Comparison of ENCODE assay signal across 8 mouse cellular contexts in genomic region chr9:59750267-59751065, GRCm38 (mm10). TPM values are rescaled to one million over a fixed set of nuclear protein-coding genes. Genes with fewer than 3 reads are reported as not detected.
A peak's percentile ranks its signal among the peaks of the same experiment; 100 is the strongest.
DNase-seq lines count a peak whose midpoint lies in the region; ATAC-seq and TF ChIP-seq lines count a peak whose summit lies in the region.

TSS of gene Senp8 (minus strand) at chr9:59750710.
TSS of gene Myo9a (plus strand) at chr9:59750896.

- ATAC-seq in embryonic facial prominence, embryonic 13.5 days (ENCODE audit: insufficient number of reproducible peaks, insufficient read depth, low FRiP score, low TSS enrichment, low read depth), result peak; percentile 98
- ATAC-seq in limb, embryonic 12.5 days (ENCODE audit: insufficient number of reproducible peaks, insufficient read depth, low FRiP score, low TSS enrichment, low read depth), result peak; percentile 95
- ATAC-seq in midbrain, embryonic 15.5 days (replicated peaks), result peak; percentile 95

- no peak for TF ChIP-seq CTCF in kidney, adult 2 months (conservative IDR thresholded peaks at IDR 0.05; ENCODE audit: insufficient read depth, insufficient read length, low read depth, low read length)
- no peak for TF ChIP-seq CTCF in spleen, adult 2 months (IDR thresholded peaks at IDR 0.05; ENCODE audit: extremely low read depth, insufficient read depth, insufficient read length, insufficient replicate concordance)

- DNase-seq in 3134 (ENCODE audit: extremely low read depth, insufficient read length, low spot score), result peak; percentile 99
- peak; percentile 100 for DNase-seq in adrenal gland, postnatal 36 days
- DNase-seq in heart, adult 18-20 months, result peak; percentile 99 to 100
- peak; percentile 99 for DNase-seq in kidney, adult 2 months
- peak; percentile 96 to 99 for DNase-seq in spleen, adult 2 months (ENCODE audit: low read depth in 1 of 2, low spot score in 2 of 2)

- peak within 1 kb of the TSS; percentile 87 for H3K9ac ChIP-seq in embryonic facial prominence, embryonic 13.5 days
- peak within 1 kb of the TSS; percentile 85 for H3K9ac ChIP-seq in limb, embryonic 12.5 days (replicated peaks)
- peak within 1 kb of the TSS; percentile 76 for H3K9ac ChIP-seq in midbrain, embryonic 15.5 days

- H3K4me1 ChIP-seq in embryonic facial prominence, embryonic 13.5 days, result peaks cover 7% of the 10 kb centered on the region; the same call in 1 of the 2 replicates
- H3K4me1 ChIP-seq in kidney, adult 2 months (ENCODE audit: control insufficient read depth, insufficient read depth, low read length), result peaks cover 5% of the 10 kb centered on the region
- peaks cover 7% of the 10 kb centered on the region for H3K4me1 ChIP-seq in limb, embryonic 12.5 days (replicated peaks)
- peaks cover 22% of the 10 kb centered on the region for H3K4me1 ChIP-seq in midbrain, embryonic 15.5 days
- no peaks in the 10 kb centered on the region for H3K4me1 ChIP-seq in spleen, adult 2 months (ENCODE audit: control insufficient read depth, insufficient read depth, insufficient read length)

- WGBS in embryonic facial prominence, embryonic 13.5 days, result under 1% methylated on average over 59 of the region's 59 CpGs
- WGBS in kidney, adult 2 months, result under 1% methylated on average over 59 of the region's 59 CpGs
- under 1% methylated on average over 57 of the region's 59 CpGs for WGBS in limb, embryonic 12.5 days
- WGBS in midbrain, embryonic 15.5 days, result 1% methylated on average over 59 of the region's 59 CpGs
- 1% methylated on average over 58 of the region's 59 CpGs for WGBS in spleen, adult 2 months

- H3K27me3 ChIP-seq in embryonic facial prominence, embryonic 13.5 days, result no peaks in the 10 kb centered on the region
- no peaks in the 10 kb centered on the region for H3K27me3 ChIP-seq in kidney, adult 2 months (replicated peaks; ENCODE audit: control insufficient read depth, insufficient read depth, low read length)
- H3K27me3 ChIP-seq in limb, embryonic 12.5 days, result no peaks in the 10 kb centered on the region
- no peaks in the 10 kb centered on the region for H3K27me3 ChIP-seq in midbrain, embryonic 15.5 days (replicated peaks)
- no peaks in the 10 kb centered on the region for H3K27me3 ChIP-seq in spleen, adult 2 months (ENCODE audit: control insufficient read depth, insufficient read depth, low read length)

- no peaks in the 10 kb centered on the region for H3K36me3 ChIP-seq in embryonic facial prominence, embryonic 13.5 days
- no peaks in the 10 kb centered on the region for H3K36me3 ChIP-seq in kidney, adult 2 months (ENCODE audit: control insufficient read depth, insufficient read depth, low read length)
- no peaks in the 10 kb centered on the region for H3K36me3 ChIP-seq in limb, embryonic 12.5 days
- H3K36me3 ChIP-seq in midbrain, embryonic 15.5 days (replicated peaks), result no peaks in the 10 kb centered on the region
- H3K36me3 ChIP-seq in spleen, adult 2 months (ENCODE audit: control insufficient read depth, insufficient read depth, low read length), result no peaks in the 10 kb centered on the region

- no peaks in the 10 kb centered on the region for H3K9me3 ChIP-seq in embryonic facial prominence, embryonic 13.5 days
- no peaks in the 10 kb centered on the region for H3K9me3 ChIP-seq in limb, embryonic 12.5 days
- no peaks in the 10 kb centered on the region for H3K9me3 ChIP-seq in midbrain, embryonic 15.5 days

- peak within 1 kb of the TSS; percentile 91 for H3K4me3 ChIP-seq in embryonic facial prominence, embryonic 13.5 days
- H3K4me3 ChIP-seq in kidney, adult 2 months (ENCODE audit: insufficient read depth, low read depth, low read length), result peak within 1 kb of the TSS; percentile 95
- peak within 1 kb of the TSS; percentile 86 for H3K4me3 ChIP-seq in limb, embryonic 12.5 days (replicated peaks)
- peak within 1 kb of the TSS; percentile 89 for H3K4me3 ChIP-seq in midbrain, embryonic 15.5 days
- peak within 1 kb of the TSS; percentile 96 for H3K4me3 ChIP-seq in spleen, adult 2 months (ENCODE audit: extremely low read depth, insufficient read depth, insufficient read length)

- H3K27ac ChIP-seq in embryonic facial prominence, embryonic 13.5 days, result peak within 1 kb of the TSS; percentile 96
- peak within 1 kb of the TSS; percentile 95 for H3K27ac ChIP-seq in kidney, adult 2 months (ENCODE audit: insufficient read depth, low read depth, low read length)
- H3K27ac ChIP-seq in limb, embryonic 12.5 days, result peak within 1 kb of the TSS; percentile 94
- H3K27ac ChIP-seq in midbrain, embryonic 15.5 days, result peak within 1 kb of the TSS; percentile 93
- H3K27ac ChIP-seq in spleen, adult 2 months (ENCODE audit: insufficient read depth, low read length), result peak within 1 kb of the TSS; percentile 95

- H3K4me2 ChIP-seq in embryonic facial prominence, embryonic 13.5 days, result peak within 1 kb of the TSS; percentile 77
- peak within 1 kb of the TSS; percentile 71 for H3K4me2 ChIP-seq in limb, embryonic 12.5 days
- H3K4me2 ChIP-seq in midbrain, embryonic 15.5 days, result peak within 1 kb of the TSS; percentile 73

- no peak for TF ChIP-seq POLR2A in kidney, adult 2 months (IDR thresholded peaks at IDR 0.05; ENCODE audit: low read depth, low read length)
- peak; percentile 64 for TF ChIP-seq POLR2A in spleen, adult 2 months (IDR thresholded peaks at IDR 0.05; ENCODE audit: low read depth, low read length)

RNA-seq across cellular contexts. Expression of gene Senp8, which starts in this region (rescaled TPM):
- 10 to 100 TPM in 1 of 2 experiments, 1 to 10 TPM in 1; 8.2 to 10.4 TPM for total RNA-seq in adrenal gland, postnatal 36 days (2021)
- polyA plus RNA-seq in embryonic facial prominence, embryonic 13.5 days (2015; fragmentation: Nextera tagmentation; extraction: Ambion mirVana), result 11.4 TPM in 2 replicates
- 10 to 100 TPM; 10.7 to 11.4 TPM for total RNA-seq in heart, adult 18-20 months (2021)
- 5.8 and 7.5 TPM in 2 replicates for polyA plus RNA-seq in kidney, adult 2 months (2012; rRNA removed)
- 11.0 and 14.2 TPM in 2 replicates for polyA plus RNA-seq in limb, embryonic 12.5 days (2016; fragmentation: Nextera tagmentation; extraction: Ambion mirVana)
- 11.1 and 14.0 TPM in 2 replicates for polyA plus RNA-seq in midbrain, embryonic 15.5 days (2015; fragmentation: Nextera tagmentation; extraction: Ambion mirVana)
- polyA plus RNA-seq in spleen, adult 2 months (2012; rRNA removed), result 0.96 and 2.1 TPM in 2 replicates

RNA-seq across cellular contexts. Expression of gene Myo9a, which starts in this region (rescaled TPM):
- 10 to 100 TPM; 14.6 to 16.2 TPM for total RNA-seq in adrenal gland, postnatal 36 days (2021)
- polyA plus RNA-seq in embryonic facial prominence, embryonic 13.5 days (2015; fragmentation: Nextera tagmentation; extraction: Ambion mirVana), result 16.9 and 19.3 TPM in 2 replicates
- total RNA-seq in heart, adult 18-20 months (2021), result 10 to 100 TPM; 14.3 to 16.8 TPM
- polyA plus RNA-seq in kidney, adult 2 months (2012; rRNA removed), result 4.6 and 4.7 TPM in 2 replicates
- polyA plus RNA-seq in limb, embryonic 12.5 days (2016; fragmentation: Nextera tagmentation; extraction: Ambion mirVana), result 15.6 and 16.6 TPM in 2 replicates
- 28.1 and 28.2 TPM in 2 replicates for polyA plus RNA-seq in midbrain, embryonic 15.5 days (2015; fragmentation: Nextera tagmentation; extraction: Ambion mirVana)
- 2.2 and 2.6 TPM in 2 replicates for polyA plus RNA-seq in spleen, adult 2 months (2012; rRNA removed)

Comparison
In these comparisons a context has a peak if more than half of its experiments do, and no peak if none do; other contexts are left out.
1. Peak in every context shown above with its lines: DNase-seq, ATAC-seq, H3K4me3 ChIP-seq and H3K27ac ChIP-seq.